Mouse (Mus musculus) duodenum, adult 2 months (tissue): ENCODE results near the gene Aldoart2. TPM values are rescaled to one million over a fixed set of nuclear protein-coding genes. Genes with fewer than 3 reads are reported as not detected.

Experiments
- polyA plus RNA-seq: library from polyadenylated mRNA; depleted of rRNA; stranded (reverse); fragments of >200 nt; gene quantifications from 2 replicates; pipeline ENCODE4 v1.2.3, GENCODE M21; 2012; ENCODE audit warnings: low replicate concordance; rRNA removed

Gene Aldoart2
- not detected in 2 replicates for polyA plus RNA-seq

GRCm38 (mm10) chr12:55565206-55565605 lies at the start of gene Aldoart2:
TSS of gene Aldoart2 (plus strand) at chr12:55565239.

GRCm38 (mm10) chr12:55598887-55599561 lies 34.0 kb downstream of the Aldoart2 start, which contains the start of gene Insm2:
TSS of gene Insm2 (plus strand) at chr12:55599427.

Other genes with a start within 250 kb of the Aldoart2 start
- 10.4 and 11.2 TPM in 2 replicates for gene Psma6, start 181.0 kb upstream of the Aldoart2 start, polyA plus RNA-seq
- 140 and 338 TPM in 2 replicates for gene Nfkbia, start 72.6 kb upstream of the Aldoart2 start, polyA plus RNA-seq
- not detected in 2 replicates for gene Insm2, start 34.2 kb downstream of the Aldoart2 start, polyA plus RNA-seq